Mouse (Mus musculus) CH12.LX (cell line): ENCODE measurements around the gene Smchd1. TPM values are rescaled to one million over a fixed set of nuclear protein-coding genes. Genes with fewer than 3 reads are reported as not detected.
"Not testable (repeated sequence)": the region's sequence is repeated elsewhere in the genome, so short reads cannot be mapped to it uniquely, and the experiment has no call there.

Source experiments
- DNase-seq: peaks from one replicate; pipeline ENCODE4 v3.0.0-alpha.2; 2013; ENCODE audit errors: extremely low read depth
- H3K27ac ChIP-seq: 2 replicates; pipeline ENCODE4 v1.5.1; 2012; ENCODE audit warnings: low read depth, mild to moderate bottlenecking, control low read depth, moderate library complexity; ENCODE audit not compliant: insufficient read depth
- H3K27me3 ChIP-seq: replicated peaks from 2 replicates; pipeline ENCODE3; 2012; ENCODE audit warnings: inconsistent platforms
- H3K36me3 ChIP-seq, 2 experiments: replicated peaks in 1 of 2; 2 replicates each; pipeline versions ENCODE3 to v1.6.1; 2012; ENCODE audit warnings: inconsistent platforms in 1 of 2, low read length in 1 of 2, mild to moderate bottlenecking in 1 of 2, mixed read lengths in 1 of 2, moderate library complexity in 1 of 2; ENCODE audit not compliant: control insufficient read depth in 1 of 2, insufficient read depth in 1 of 2
- H3K4me1 ChIP-seq, 2 experiments: 2 replicates each; pipeline ENCODE4 v1.6.1; 2012; ENCODE audit warnings: inconsistent platforms in 1 of 2, moderate library complexity in 1 of 2; ENCODE audit not compliant: insufficient read depth in 2 of 2, control insufficient read depth in 1 of 2
- H3K4me2 ChIP-seq: 2 replicates; pipeline ENCODE4 v1.6.1; 2012; ENCODE audit warnings: low read depth, mild to moderate bottlenecking, control low read depth; ENCODE audit not compliant: poor library complexity, insufficient read depth, severe bottlenecking
- H3K4me3 ChIP-seq, 3 experiments: fragments of 150-350 bp in 1 of 3; sonication (generic) in 1 of 3; replicated peaks in 1 of 3; 2 replicates each; pipeline versions ENCODE3 to v1.5.1; 2011 to 2012; ENCODE audit warnings: low read depth in 2 of 3, low read length in 2 of 3, mild to moderate bottlenecking in 2 of 3, moderate library complexity in 2 of 3, control low read depth in 1 of 3, improper control_type of control experiment in 1 of 3, inconsistent platforms in 1 of 3, mixed read lengths in 1 of 3; ENCODE audit not compliant: poor library complexity in 1 of 3
- H3K79me2 ChIP-seq: replicated peaks from 2 replicates; pipeline ENCODE4 v1.6.1; 2012; ENCODE audit warnings: mild to moderate bottlenecking, moderate library complexity; ENCODE audit not compliant: control insufficient read depth, poor library complexity, insufficient read depth, severe bottlenecking; ENCODE audit errors: extremely low read depth
- H3K9ac ChIP-seq: 2 replicates; pipeline ENCODE4 v1.6.1; 2012; ENCODE audit warnings: low read depth, mild to moderate bottlenecking, control low read depth, moderate library complexity; ENCODE audit not compliant: insufficient read depth
- H3K9me3 ChIP-seq: replicated peaks from 2 replicates; pipeline ENCODE3; 2012; ENCODE audit warnings: low read length, inconsistent platforms, mixed read lengths
- BHLHE40 ChIP-seq: IDR thresholded peaks from 2 replicates; pipeline ENCODE4 v1.6.1; 2011; ENCODE audit warnings: mild to moderate bottlenecking, low read depth, low read length, improper control_type of control experiment
- CHD2 ChIP-seq: IDR thresholded peaks from 2 replicates; pipeline ENCODE4 v1.6.1; 2011; ENCODE audit warnings: low read length, improper control_type of control experiment
- CTCF ChIP-seq, 2 experiments: IDR thresholded peaks in 1 of 2; conservative IDR thresholded peaks in 1 of 2; 2 replicates each; pipeline ENCODE4 v1.5.1; 2011 to 2012; ENCODE audit warnings: low read depth in 2 of 2, low read length in 2 of 2, improper control_type of control experiment in 1 of 2, inconsistent platforms in 1 of 2, mild to moderate bottlenecking in 1 of 2, moderate library complexity in 1 of 2
- EP300 ChIP-seq: IDR thresholded peaks from 2 replicates; pipeline ENCODE4 v1.6.1; 2011; ENCODE audit warnings: low read length, improper control_type of control experiment
- HCFC1 ChIP-seq: IDR thresholded peaks from 2 replicates; pipeline ENCODE4 v1.6.1; 2012; ENCODE audit warnings: low read depth, mild to moderate bottlenecking, inconsistent platforms, low read length, improper control_type of control experiment
- MAFK ChIP-seq: IDR thresholded peaks from 2 replicates; pipeline ENCODE4 v1.6.1; 2011; ENCODE audit warnings: low read length, improper control_type of control experiment; ENCODE audit not compliant: insufficient replicate concordance
- MAX ChIP-seq: IDR thresholded peaks from 2 replicates; pipeline ENCODE4 v1.6.1; 2011; ENCODE audit warnings: low read length, improper control_type of control experiment
- MAZ ChIP-seq: IDR thresholded peaks from 2 replicates; pipeline ENCODE4 v1.6.1; 2012; ENCODE audit warnings: low read depth, mild to moderate bottlenecking, inconsistent platforms, low read length, improper control_type of control experiment, moderate library complexity
- NELFE ChIP-seq: IDR thresholded peaks from 2 replicates; pipeline ENCODE4 v1.6.1; 2011; ENCODE audit warnings: low read depth, low read length, improper control_type of control experiment
- RCOR1 ChIP-seq: conservative IDR thresholded peaks from 2 replicates; pipeline ENCODE4 v1.6.1; 2012; ENCODE audit warnings: low read depth, mild to moderate bottlenecking, inconsistent platforms, low read length, improper control_type of control experiment
- SMC3 ChIP-seq: IDR thresholded peaks from 2 replicates; pipeline ENCODE4 v1.6.1; 2011; ENCODE audit warnings: low read depth, low read length, improper control_type of control experiment
- TCF12 ChIP-seq: IDR thresholded peaks from 2 replicates; pipeline ENCODE4 v1.6.1; 2014; ENCODE audit warnings: low read depth, mild to moderate bottlenecking, inconsistent platforms, low read length, improper control_type of control experiment
- dilution Hi-C: fragments of 300-500 bp; cut with MboI; formaldehyde crosslinking; loops from 2 replicates; pipeline ENCODE4 v1.14.3; 2020; ENCODE audit warnings: low sequenced_read_pairs; ENCODE audit not compliant: extremely low pct_unique_long_range_greater_than_20kb, extremely low pct_ligation_motif_present
- in situ Hi-C: fragments of 300-500 bp; cut with MboI; formaldehyde crosslinking; loops from 3 replicates; pipeline ENCODE4 v1.14.3; 2019; ENCODE audit warnings: low sequenced_read_pairs, low pct_ligation_motif_present, low pct_unique_long_range_greater_than_20kb, mixed read lengths
- polyA plus RNA-seq: library from polyadenylated mRNA; unstranded; fragments of >175 nt; gene quantifications from 2 replicates; pipeline ENCODE4 v1.2.1, GENCODE M21; 2012; ENCODE audit warnings: low read depth; ENCODE audit not compliant: insufficient read length
- total RNA-seq, 2 experiments: library from RNA; depleted of rRNA; stranded (reverse); fragments of 300-350 nt in 1 of 2; fragments of >200 nt in 1 of 2; gene quantifications; 2 replicates each; pipeline ENCODE4 v1.2.3; 2012 to 2014

Smchd1 gene
- total and polyA plus RNA-seq, 3 experiments = 44.4 to 73.9 (median 59.4) TPM

DNA sequence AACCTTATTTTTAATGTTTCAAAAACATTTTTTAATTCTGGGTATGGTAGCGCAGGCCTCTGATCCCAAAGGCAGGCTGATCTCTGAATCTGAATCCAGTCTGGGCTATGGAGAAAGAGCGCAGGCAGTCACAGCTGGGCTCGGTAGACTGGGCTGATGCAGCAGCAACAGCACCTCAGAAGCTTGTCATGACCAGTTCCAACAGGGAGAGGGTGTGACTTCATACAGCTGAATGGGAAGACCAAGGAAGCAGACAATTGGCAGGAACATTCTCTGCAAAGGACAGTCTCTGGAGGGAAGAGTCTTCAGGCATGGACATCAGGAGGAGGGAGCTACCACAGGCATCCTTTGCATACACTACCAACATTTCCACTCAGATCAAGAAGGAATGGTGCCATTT is 31.0 kb downstream of the Smchd1 start:
- Histone ChIP-seq H3K4me2 (no peak overlapping the region), H3K4me3 (no peak overlapping the region), H3K27ac (no peak overlapping the region), H3K9me3 (peaks cover 5% of the 10 kb centered on the region), H3K4me1 (no peaks in the 10 kb centered on the region), H3K79me2 (no peaks in the 10 kb centered on the region), H3K9ac (no peak overlapping the region), H3K27me3 (no peaks in the 10 kb centered on the region), H3K36me3 (peaks cover 26 to 69% of the 10 kb centered on the region in 2 experiments)
- no peak for DNase-seq
- in situ Hi-C loops (no loop called here), dilution Hi-C loops (no loop called here)
- TF ChIP-seq SMC3 (no peak), TCF12 (no peak), CHD2 (no peak), MAFK (no peak), CTCF (conservative IDR thresholded peaks at IDR 0.05 in 1 of 2, IDR thresholded peaks at IDR 0.05 in 1 of 2; ENCODE audit: low read depth in 2 of 2, low read length in 2 of 2) (no peak), MAZ (no peak), MAX (no peak), EP300 (no peak), NELFE (no peak), BHLHE40 (no peak)

DNA sequence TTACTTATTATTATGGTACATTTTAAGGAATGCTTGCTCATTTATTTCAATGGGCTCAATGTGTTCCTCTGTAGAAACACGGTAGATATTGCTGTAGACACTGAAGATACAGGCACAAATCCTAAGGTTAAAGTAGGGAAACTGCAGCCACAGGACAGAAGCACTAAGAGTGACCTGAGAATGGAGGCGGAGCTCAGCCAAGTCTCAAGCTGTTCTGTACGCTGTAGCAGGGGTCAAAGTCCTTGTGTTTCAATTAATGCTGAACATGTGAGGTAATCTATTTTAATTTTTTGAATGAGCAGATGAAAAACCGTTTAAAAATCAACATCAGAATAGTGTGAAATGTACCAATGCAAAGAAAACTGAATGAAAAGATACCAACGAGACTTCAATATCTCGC is 31.9 kb downstream of the Smchd1 start:
- dilution Hi-C loops = no loop called here
- H3K4me1 ChIP-seq = no peaks in the 10 kb centered on the region
- TF ChIP-seq HCFC1 = no peak
- no peak for TF ChIP-seq RCOR1
- H3K4me2 ChIP-seq = no peak overlapping the region
- H3K79me2 ChIP-seq = no peaks in the 10 kb centered on the region
- H3K4me3 ChIP-seq = no peak overlapping the region
- in situ Hi-C loops = no loop called here
- peaks cover 5% of the 10 kb centered on the region for H3K9me3 ChIP-seq
- no peak for DNase-seq
- no peak overlapping the region for H3K9ac ChIP-seq
- peaks cover 26 to 63% of the 10 kb centered on the region in 2 experiments for H3K36me3 ChIP-seq
- H3K27me3 ChIP-seq = no peaks in the 10 kb centered on the region
- H3K27ac ChIP-seq = no peak overlapping the region

DNA sequence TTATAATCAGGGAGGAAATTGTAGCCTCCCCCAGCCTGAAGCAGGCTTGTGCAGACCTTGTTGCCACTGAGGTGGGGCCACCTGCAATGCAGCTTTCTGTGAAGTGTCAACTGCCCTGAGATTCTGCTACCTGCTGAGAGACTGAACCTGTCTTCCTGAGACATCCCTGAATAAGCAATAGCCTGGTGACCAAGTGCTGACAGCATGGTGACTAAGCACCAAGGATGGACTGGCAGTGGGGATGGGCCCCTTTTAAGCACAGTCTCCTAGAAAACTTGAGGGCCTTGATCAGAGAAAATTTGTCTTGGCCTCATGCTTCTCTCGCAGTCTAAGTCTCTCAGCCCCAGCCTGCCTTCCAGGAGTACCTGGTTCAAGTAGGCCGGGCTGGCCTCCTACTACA is 52.6 kb downstream of the Smchd1 start:
- H3K9ac ChIP-seq, H3K79me2 ChIP-seq, H3K9me3 ChIP-seq, H3K4me2 ChIP-seq, dilution Hi-C loops, in situ Hi-C loops, H3K4me1 ChIP-seq, H3K27ac ChIP-seq, DNase-seq, H3K4me3 ChIP-seq, H3K27me3 ChIP-seq: not testable (repeated sequence)
- peaks cover 25 to 55% of the 10 kb centered on the region in 2 experiments for H3K36me3 ChIP-seq
